Mouse (Mus musculus) heart, embryonic 11.5 days (tissue): Measurements from ENCODE around the gene Ccl11. TPM values are rescaled to one million over a fixed set of nuclear protein-coding genes. Genes with fewer than 3 reads are reported as not detected.
A peak's percentile ranks its signal among the peaks of the same experiment; 100 is the strongest.

ENCODE experiments used
- ATAC-seq: fragments of 200-750 bp; cut with Nextera tagmentation; replicated peaks from 2 replicates; pipeline ENCODE4 v1.8.0; 2017; ENCODE audit warnings: moderate library complexity; ENCODE audit not compliant: insufficient number of reproducible peaks, low FRiP score, low TSS enrichment
- H3K27ac ChIP-seq: fragments of 300-500 bp; sonication (generic); 2 replicates; pipeline ENCODE4 v1.5.1; 2014; ENCODE audit warnings: mild to moderate bottlenecking, low read depth, low read length
- H3K27me3 ChIP-seq: fragments of 300-500 bp; sonication (generic); 2 replicates; pipeline ENCODE4 v1.6.1; 2014; ENCODE audit warnings: mild to moderate bottlenecking, low read length, mixed read lengths; ENCODE audit not compliant: control insufficient read depth, insufficient read depth
- H3K36me3 ChIP-seq: fragments of 300-500 bp; sonication (generic); 2 replicates; pipeline ENCODE4 v1.6.1; 2014; ENCODE audit warnings: mild to moderate bottlenecking, low read length, moderate library complexity, mixed read lengths; ENCODE audit not compliant: control insufficient read depth, insufficient read depth
- H3K4me1 ChIP-seq: fragments of 300-500 bp; sonication (generic); 2 replicates; pipeline ENCODE4 v1.6.1; 2014; ENCODE audit warnings: low read length; ENCODE audit not compliant: control insufficient read depth, insufficient read depth
- H3K4me2 ChIP-seq: fragments of 300-500 bp; sonication (generic); 2 replicates; pipeline ENCODE4 v1.6.1; 2014; ENCODE audit warnings: mild to moderate bottlenecking, moderate library complexity
- H3K4me3 ChIP-seq: fragments of 300-500 bp; sonication (generic); 2 replicates; pipeline ENCODE4 v1.5.1; 2014; ENCODE audit warnings: low read depth, low read length
- H3K9ac ChIP-seq: fragments of 300-500 bp; sonication (generic); 2 replicates; pipeline ENCODE4 v1.6.1; 2014; ENCODE audit warnings: mild to moderate bottlenecking, low read depth, low read length, moderate library complexity
- H3K9me3 ChIP-seq: fragments of 300-500 bp; sonication (generic); replicated peaks from 2 replicates; pipeline ENCODE4 v1.6.1; 2016; ENCODE audit warnings: low read length; ENCODE audit not compliant: control insufficient read depth
- WGBS: fragments of 180-500 bp; shearing (Covaris S2); extraction: QIAGEN DNeasy Blood & Tissue Kit; methylation state at CpG from one replicate; pipeline ENCODE4 v1.1.7; 2014; ENCODE audit not compliant: insufficient replicate concordance; 5-methylcytosine and 5-hydroxymethylcytosine counted together
- polyA plus RNA-seq: library from polyadenylated mRNA; unstranded; fragments of >200 nt; fragmentation: Nextera tagmentation; extraction: Ambion mirVana; gene quantifications from 2 replicates; pipeline ENCODE4 v1.2.1, GENCODE M21; 2014

Gene Ccl11
- polyA plus RNA-seq, 1 experiment from 2014 or later = not detected

GRCm38 (mm10) chr11:82022504-82023056 is 35.0 kb upstream of the Ccl11 start:
- no peak overlapping the region for H3K27ac ChIP-seq
- H3K36me3 ChIP-seq = no peaks in the 10 kb centered on the region
- H3K4me1 ChIP-seq = peaks cover 20% of the 10 kb centered on the region
- H3K4me2 ChIP-seq = no peak overlapping the region
- ATAC-seq = no peak
- no peak overlapping the region for H3K9ac ChIP-seq
- no peak overlapping the region for H3K4me3 ChIP-seq
- WGBS = 84% methylated on average over 6 of the region's 6 CpGs
- H3K9me3 ChIP-seq = no peaks in the 10 kb centered on the region
- no peaks in the 10 kb centered on the region for H3K27me3 ChIP-seq

DNA sequence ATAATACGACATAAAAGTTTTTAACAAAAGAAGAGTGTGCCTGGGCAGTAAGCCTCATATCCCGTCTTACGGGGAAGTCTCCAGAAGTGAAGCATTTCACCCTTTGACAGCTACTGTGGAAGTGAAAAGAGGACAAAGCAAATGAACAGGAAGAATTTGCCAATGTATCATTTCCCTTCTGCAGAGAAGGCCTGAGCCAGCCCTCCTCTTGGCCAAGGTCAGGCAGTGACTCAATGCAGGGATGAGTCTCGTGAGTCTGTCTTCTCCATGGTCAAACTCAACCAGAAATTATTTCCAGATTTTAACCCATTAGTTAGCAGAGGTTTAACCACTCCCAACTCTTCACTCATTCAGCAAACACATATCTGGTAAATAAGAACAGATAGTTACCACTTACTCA is 33.9 kb upstream of the Ccl11 start:
- no peak for ATAC-seq
- Histone ChIP-seq H3K4me1 (peaks cover 20% of the 10 kb centered on the region), H3K27me3 (no peaks in the 10 kb centered on the region), H3K9ac (no peak overlapping the region), H3K36me3 (no peaks in the 10 kb centered on the region), H3K4me3 (no peak overlapping the region), H3K4me2 (no peak overlapping the region), H3K9me3 (no peaks in the 10 kb centered on the region), H3K27ac (no peak overlapping the region)
- 76% methylated on average over 4 of the region's 4 CpGs for WGBS

GRCm38 (mm10) chr11:82030171-82030570 is 27.5 kb upstream of the Ccl11 start:
- no peak overlapping the region for H3K4me3 ChIP-seq
- H3K4me2 ChIP-seq = no peak overlapping the region
- ATAC-seq = no peak
- H3K4me1 ChIP-seq = peaks cover 12% of the 10 kb centered on the region
- 79% methylated on average over 2 of the region's 2 CpGs for WGBS
- H3K9ac ChIP-seq = no peak overlapping the region
- H3K9me3 ChIP-seq = no peaks in the 10 kb centered on the region
- no peaks in the 10 kb centered on the region for H3K36me3 ChIP-seq
- no peaks in the 10 kb centered on the region for H3K27me3 ChIP-seq
- no peak overlapping the region for H3K27ac ChIP-seq

GRCm38 (mm10) chr11:82032136-82032535 is 25.5 kb upstream of the Ccl11 start:
- no peak overlapping the region for H3K4me2 ChIP-seq
- H3K4me1 ChIP-seq = peaks cover 12% of the 10 kb centered on the region
- H3K27ac ChIP-seq = peak overlapping the region; percentile 68
- H3K36me3 ChIP-seq = no peaks in the 10 kb centered on the region
- no peak overlapping the region for H3K4me3 ChIP-seq
- no peak for ATAC-seq
- H3K9ac ChIP-seq = no peak overlapping the region
- H3K9me3 ChIP-seq = no peaks in the 10 kb centered on the region
- H3K27me3 ChIP-seq = no peaks in the 10 kb centered on the region

- no peaks in the 10 kb centered on the region for H3K27me3 ChIP-seq
- no peak overlapping the region for H3K4me3 ChIP-seq
- H3K9me3 ChIP-seq = no peaks in the 10 kb centered on the region
- H3K9ac ChIP-seq = no peak overlapping the region
- no peaks in the 10 kb centered on the region for H3K36me3 ChIP-seq
- peaks cover 12% of the 10 kb centered on the region for H3K4me1 ChIP-seq
- peak overlapping the region; percentile 68 for H3K27ac ChIP-seq
- H3K4me2 ChIP-seq = no peak overlapping the region
- ATAC-seq = 0 out of 2 replicates have a peak, but pooled peaks have one; percentile 49
- WGBS = 33% methylated on average over 8 of the region's 8 CpGs
Observed at GRCm38 (mm10) chr11:82032678-82033344, 24.8 kb upstream of the Ccl11 start.

GRCm38 (mm10) chr11:82034446-82034845 is 23.2 kb upstream of the Ccl11 start:
- 77% methylated on average over 7 of the region's 7 CpGs for WGBS
- H3K4me3 ChIP-seq = no peak overlapping the region
- ATAC-seq = no peak
- H3K27me3 ChIP-seq = no peaks in the 10 kb centered on the region
- H3K9ac ChIP-seq = no peak overlapping the region
- no peak overlapping the region for H3K27ac ChIP-seq
- H3K4me2 ChIP-seq = no peak overlapping the region
- H3K4me1 ChIP-seq = peaks cover 12% of the 10 kb centered on the region
- H3K36me3 ChIP-seq = no peaks in the 10 kb centered on the region
- no peaks in the 10 kb centered on the region for H3K9me3 ChIP-seq

GRCm38 (mm10) chr11:82035356-82035755 is 22.3 kb upstream of the Ccl11 start, which contains the start of gene Ccl2:
Gene Ccl2 (plus strand): TSS chr11:82035571.
- Histone ChIP-seq H3K4me3 (no peak within 1 kb of the TSS), H3K27ac (0 out of 2 replicates have a peak within 1 kb of the TSS, but pooled peaks have one; percentile 35), H3K9ac (no peak within 1 kb of the TSS), H3K4me1 (peaks cover 12% of the 10 kb centered on the region), H3K27me3 (no peaks in the 10 kb centered on the region), H3K36me3 (no peaks in the 10 kb centered on the region), H3K9me3 (no peaks in the 10 kb centered on the region), H3K4me2 (no peak within 1 kb of the TSS; the same call in 1 of the 2 replicates)
- ATAC-seq = peak; percentile 71
- WGBS = 38% methylated on average over 5 of the region's 5 CpGs

DNA sequence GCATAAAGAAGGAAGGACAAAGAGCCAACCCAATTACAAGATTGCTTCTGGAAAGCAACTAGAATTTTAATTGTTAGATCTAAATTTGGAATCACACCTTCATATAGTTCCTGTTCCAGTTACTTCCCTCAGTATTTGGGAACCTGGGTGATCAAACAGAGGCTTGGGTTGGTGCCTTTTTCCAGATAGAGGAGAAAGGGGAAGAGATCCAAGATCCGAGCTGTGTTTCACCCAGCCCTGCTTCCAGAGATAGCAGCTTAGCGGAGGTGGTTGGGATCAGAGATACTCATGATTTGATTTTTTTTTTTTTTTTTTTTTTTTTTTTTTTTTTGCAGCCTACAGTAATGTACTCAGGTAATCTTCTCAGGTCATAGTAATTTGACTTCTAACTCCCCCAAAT is 21.8 kb upstream of the Ccl11 start:
- Histone ChIP-seq H3K4me1 (peaks cover 12% of the 10 kb centered on the region), H3K27ac (no peak overlapping the region), H3K9ac (no peak overlapping the region), H3K4me3 (no peak overlapping the region), H3K36me3 (no peaks in the 10 kb centered on the region), H3K4me2 (no peak overlapping the region; the same call in 1 of the 2 replicates), H3K9me3 (no peaks in the 10 kb centered on the region), H3K27me3 (no peaks in the 10 kb centered on the region)
- no peak for ATAC-seq
- 69% methylated on average over 2 of the region's 2 CpGs for WGBS

GRCm38 (mm10) chr11:82038535-82038934 is 19.1 kb upstream of the Ccl11 start, which contains the start of gene Gm17268:
Gene Gm17268 (minus strand): TSS chr11:82038562.
- WGBS = 12% methylated on average over 2 of the region's 2 CpGs
- Histone ChIP-seq H3K9ac (no peak within 1 kb of the TSS), H3K4me1 (peaks cover 4% of the 10 kb centered on the region; the same call in 1 of the 2 replicates), H3K9me3 (no peaks in the 10 kb centered on the region), H3K27ac (no peak within 1 kb of the TSS), H3K4me3 (no peak within 1 kb of the TSS), H3K4me2 (no peak within 1 kb of the TSS), H3K27me3 (no peaks in the 10 kb centered on the region), H3K36me3 (no peaks in the 10 kb centered on the region)
- ATAC-seq = no peak
